Mouse (Mus musculus): ENCODE measurements around the gene Cited4.

The Cited4 gene

DNA sequence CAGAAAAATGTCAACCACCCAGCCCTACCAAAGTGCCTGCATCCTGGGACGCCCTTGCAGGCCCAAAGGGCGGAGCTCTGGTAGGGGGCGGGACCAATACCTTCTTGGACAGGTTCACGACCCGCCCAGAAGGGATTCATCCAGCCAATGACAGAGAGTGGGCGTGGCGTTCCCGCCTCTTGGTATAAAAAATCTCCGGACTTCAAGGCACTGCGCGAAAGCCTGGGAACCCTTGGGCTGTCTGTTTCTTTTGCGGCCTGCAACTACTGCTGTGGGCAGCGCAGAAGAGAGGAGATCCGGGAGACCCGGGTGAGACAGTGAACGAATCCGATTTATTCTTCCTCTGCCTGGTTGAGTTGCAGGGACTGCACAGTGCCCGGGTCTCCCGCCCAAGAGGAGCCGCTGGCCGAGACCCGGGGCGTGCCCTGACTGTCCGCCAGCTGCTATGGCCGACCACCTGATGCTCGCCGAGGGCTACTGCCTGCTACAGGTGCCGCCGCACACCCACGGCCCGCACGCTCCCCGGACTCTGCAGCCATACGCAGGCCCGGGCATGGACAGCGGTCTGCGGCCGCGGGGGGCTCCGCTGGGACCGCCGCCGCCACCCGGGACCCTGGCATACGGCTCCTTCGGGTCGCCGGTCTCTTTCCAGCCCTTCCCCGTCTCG lies at the start of gene Cited4:
Cited4 (plus strand) TSS at position 215 of the 667 bp plus-strand sequence.
- peak; percentile 97 for DNase-seq (ENCODE audit: low spot score)

DNA sequence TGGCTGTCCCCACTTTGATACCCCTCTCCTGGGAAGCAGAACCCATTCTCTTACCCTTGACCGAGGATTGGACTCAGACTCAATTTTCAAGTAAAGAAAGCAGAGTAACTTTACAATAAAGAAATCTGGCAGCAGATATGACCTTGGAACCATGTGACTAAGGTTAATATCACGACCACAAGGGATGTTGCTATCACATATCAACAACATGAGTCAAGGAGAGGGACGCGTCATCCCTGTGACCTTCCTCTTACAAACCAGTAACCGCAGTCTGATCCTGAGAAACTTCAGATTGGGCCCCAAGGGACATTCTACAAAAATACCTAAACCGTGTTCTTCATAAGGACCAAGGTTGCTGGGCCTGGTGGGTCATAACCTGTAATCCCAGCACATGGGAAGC lies 38.6 kb upstream of the Cited4 start:
- no peak for DNase-seq (ENCODE audit: low spot score)

DNA sequence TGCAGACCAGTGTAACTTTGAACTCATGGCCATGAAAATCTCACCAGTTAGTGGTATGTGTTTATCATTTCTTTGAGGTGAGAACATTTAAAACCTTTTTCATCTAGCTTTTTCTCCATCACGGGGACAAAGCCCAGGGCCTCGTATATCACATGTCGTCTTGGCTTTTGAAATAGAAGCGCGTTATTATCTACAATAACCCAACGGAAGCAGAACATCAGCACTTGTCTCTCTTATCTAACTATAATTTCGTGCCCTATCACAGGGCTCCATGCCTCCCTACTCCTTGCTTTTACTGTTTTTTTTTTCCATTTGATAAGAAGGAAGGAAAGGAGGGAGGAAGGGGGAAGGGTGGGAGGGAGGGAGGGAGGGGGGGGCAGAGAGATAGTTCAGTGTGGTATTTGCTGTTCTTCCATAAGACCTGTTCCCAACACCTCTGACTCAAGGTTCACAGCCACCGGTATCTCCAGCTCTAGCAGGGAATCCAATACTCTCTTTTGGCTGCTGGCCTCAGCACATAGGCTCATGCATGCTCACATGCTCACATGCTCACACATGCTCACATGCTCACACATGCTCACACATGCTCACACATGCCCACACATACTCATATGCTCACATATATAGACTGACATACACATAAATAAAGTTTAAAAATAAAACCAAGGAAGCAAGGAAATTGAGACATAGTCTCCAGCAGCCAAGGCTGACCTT lies 36.0 kb upstream of the Cited4 start:
- DNase-seq (ENCODE audit: low spot score), result no peak

DNA sequence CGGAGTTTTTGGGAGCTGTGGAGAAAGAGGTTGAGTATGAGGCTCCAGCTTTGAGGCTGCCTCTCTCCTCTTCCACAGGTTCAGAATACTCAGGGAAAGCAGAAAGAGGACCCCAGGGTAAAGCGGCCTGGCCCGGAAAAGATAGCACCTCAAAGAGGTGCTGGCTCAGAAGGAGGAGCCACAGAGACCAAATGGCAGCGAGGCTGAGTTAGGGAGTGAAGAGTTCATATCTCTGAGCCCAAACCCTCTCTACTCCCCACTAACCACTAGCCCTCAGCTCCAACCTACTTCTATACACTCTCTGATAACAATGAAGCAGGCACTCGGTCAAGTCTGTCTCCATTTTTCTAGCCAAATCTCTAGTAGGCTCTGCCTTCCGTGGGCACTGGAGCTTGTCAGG lies 34.5 kb upstream of the Cited4 start:
- no peak for DNase-seq (ENCODE audit: low spot score)

DNA sequence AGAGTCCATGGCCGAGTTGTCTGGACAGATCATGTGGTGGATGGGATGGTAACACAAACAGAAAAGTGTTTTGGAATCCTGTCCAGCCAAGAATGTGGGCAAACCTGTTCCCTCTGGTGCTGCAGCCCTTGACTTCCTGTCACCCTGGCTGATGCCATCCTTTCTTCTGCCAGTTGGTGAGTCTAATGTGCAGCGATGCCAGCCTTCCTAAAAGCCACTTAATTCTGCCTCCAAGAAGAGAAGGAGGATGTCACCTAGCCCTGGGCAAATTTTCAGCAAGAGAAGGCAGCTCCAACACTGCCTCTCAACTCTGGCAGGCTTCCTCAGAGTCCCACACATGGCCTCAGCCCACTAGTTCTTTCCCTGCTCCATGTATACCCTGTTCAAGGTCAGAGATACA lies 31.0 kb upstream of the Cited4 start:
- DNase-seq (ENCODE audit: low spot score), result no peak

DNA sequence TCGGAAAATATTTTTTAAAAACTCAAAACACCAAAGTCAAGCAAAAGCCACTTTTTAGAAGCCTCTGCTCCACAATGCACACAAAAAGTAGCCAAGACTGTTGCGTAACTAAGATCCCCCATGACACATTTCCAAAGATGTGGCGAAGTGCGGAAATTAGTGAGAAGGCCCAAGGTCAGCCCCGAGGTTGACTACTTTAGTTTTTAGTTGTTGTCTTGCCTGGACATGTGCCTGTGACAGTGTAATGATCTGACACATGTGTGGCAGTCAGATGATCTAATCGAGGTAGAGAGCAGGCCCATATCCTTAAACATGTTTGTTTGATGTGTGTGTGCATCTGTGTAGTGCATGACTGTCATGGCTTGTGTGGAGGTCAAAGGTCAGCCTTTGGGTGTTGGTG lies 24.4 kb upstream of the Cited4 start:
- no peak for DNase-seq (ENCODE audit: low spot score)

DNA sequence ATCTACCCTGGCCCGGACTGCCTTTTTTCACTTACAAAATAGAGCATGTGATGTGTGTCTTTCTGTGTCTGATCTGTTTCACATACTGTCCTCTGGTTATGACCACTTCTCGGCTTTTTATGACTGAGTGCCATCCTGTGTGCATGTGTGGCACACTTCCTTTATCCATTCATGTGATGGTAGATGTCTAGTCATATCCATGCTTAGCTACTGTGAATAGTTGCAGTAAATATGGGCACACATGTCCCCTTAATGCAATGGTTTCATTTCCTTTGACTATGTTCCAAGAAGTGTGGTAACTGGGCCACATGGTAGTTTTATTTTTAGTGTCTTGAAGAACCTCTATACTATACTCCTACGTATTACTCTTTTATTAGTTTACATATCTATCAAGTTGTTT lies 22.5 kb upstream of the Cited4 start:
- DNase-seq (ENCODE audit: low spot score), result no peak

DNA sequence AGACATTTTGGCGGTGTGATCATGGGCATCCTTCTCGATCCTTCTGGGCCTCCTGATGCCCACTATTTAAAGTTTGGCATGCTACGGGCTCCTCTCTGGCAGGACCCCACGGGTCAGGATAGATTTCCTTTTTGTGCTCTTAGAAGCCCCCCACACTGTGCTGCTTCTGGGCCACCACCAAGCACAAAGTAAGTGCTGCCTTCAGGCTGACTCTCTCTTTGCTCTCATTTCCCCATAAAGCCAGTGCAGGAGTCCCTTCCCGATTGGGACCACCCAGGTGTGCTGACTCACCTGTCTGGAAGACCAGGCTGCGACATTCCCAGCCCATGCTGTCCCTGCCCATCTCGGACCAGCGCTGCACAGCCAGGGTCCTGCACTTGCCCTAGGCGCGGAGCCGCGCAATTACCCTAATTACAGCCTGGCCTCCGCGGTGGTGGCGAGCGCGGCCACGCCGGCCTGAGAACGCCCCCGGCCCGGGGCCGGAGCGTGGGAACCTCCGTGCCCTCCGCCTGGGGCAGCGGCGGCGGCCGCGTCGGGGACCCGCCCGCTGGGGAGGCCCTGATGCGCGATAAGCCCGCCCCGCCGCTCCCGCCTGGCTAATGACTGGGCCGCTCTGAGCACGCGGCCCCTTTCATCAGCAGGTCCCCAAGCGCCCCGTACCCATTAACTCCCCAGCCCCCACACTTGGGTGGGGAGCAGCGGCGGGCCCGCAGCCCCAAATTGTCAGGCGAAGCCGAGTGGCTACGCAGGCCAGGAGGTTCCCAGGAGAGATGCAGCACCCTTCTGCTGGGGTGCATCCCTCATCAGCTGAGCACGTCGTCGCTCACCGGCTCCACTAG lies 16.8 kb upstream of the Cited4 start:
- peak; percentile 52 for DNase-seq (ENCODE audit: low spot score)

DNA sequence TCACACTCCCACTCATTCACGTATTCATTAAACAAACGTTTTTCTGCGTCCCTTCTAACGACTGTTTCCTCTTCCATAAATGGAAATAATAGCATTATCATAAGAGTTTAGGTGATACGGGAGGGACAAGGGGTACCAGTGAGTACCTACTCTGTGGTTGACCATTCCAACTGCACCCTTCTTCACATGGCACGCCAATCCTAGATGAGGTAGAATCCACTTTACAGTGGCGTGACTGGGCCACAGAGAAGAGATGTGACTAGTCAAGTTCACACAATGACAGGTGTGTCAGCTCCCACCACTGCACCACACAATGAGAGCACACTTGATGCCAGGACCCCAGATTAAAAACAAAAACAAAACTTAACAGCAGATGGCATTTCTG lies 16.2 kb upstream of the Cited4 start:
- DNase-seq (ENCODE audit: low spot score), result no peak

DNA sequence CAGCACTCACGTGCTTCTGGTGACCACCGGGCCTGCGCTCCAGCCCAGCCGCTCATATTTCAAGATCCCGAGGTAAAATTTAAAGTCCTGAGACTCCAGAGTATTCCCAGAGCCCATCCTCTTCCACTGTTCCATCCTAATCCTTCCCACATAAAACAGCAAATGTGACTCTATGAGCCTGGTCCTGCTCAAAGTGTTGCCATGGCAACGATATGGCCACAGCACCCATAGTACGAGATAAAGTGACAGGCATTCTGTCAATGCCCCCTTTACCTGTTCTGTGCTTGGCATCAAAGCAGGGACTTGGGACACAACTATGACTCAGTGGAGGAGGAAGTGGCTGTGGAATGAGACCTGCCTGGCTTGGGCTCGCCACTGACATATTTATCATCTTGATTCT lies 10.5 kb upstream of the Cited4 start:
- no peak for DNase-seq (ENCODE audit: low spot score)

DNA sequence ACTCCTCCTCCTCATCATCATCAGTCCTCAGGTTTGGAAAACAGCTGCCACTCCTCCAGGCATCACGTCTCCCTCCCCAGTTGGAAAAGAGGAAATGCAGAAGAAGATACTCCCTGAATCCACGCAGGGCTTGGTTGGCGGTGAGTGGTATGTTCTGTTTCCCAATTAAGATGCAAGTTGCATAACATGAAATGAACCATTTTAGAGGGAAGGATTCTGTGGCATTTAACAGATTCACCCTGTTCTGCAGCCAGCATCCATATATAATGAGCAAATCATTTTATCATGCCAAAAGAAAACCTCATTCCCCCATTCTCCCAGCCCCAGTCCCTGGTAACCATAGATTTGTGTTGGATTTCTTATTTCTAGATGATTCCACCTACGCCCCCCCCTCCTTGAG lies 5.9 kb upstream of the Cited4 start:
- DNase-seq (ENCODE audit: low spot score), result no peak

DNA sequence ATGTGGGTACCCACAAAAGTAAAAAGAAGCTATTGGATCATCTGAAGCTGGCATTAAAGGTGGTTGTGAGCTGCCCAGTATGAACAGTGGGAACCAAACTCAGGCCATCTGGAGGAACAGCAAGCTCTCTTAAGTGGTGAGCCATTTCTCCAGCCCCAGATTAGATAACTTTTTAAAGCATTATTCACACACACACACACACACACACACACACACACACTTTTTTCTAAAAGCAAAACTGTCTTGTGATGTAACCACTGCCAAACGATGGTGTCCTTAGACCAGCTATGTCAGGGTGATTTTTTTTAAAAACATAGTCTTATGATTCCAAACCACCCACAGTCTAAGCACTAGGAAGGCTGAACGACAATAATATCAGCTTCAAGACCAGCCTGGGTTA lies 1.8 kb upstream of the Cited4 start:
- no peak for DNase-seq (ENCODE audit: low spot score)

DNA sequence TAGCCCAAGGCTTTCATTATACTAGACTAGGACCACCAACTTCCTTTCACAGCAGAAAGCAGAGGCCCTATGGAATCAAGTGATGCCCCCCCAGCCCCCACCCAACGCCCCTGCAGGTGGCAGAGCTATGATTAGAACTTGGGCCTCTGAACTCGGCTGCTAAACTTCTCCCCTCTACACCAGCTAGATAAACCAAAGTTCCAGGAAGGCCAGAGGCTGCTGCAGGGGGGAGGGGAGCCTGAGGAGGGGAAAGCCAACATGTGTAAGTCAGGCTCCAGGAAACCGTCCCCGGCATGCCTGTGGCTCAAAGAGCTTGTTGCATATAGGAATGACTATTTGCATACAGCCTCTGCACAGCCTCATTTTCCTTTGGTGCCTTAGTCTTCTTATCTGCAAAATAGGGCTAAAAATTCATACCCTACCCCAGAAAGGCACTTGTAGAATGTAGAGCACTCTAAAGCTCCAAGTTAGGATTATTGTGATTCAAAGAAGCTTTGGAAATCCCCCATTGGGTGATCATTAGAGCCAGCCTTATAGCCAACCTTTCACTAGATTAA lies 1.1 kb upstream of the Cited4 start:
- peak; percentile 43 for DNase-seq (ENCODE audit: low spot score)

DNA sequence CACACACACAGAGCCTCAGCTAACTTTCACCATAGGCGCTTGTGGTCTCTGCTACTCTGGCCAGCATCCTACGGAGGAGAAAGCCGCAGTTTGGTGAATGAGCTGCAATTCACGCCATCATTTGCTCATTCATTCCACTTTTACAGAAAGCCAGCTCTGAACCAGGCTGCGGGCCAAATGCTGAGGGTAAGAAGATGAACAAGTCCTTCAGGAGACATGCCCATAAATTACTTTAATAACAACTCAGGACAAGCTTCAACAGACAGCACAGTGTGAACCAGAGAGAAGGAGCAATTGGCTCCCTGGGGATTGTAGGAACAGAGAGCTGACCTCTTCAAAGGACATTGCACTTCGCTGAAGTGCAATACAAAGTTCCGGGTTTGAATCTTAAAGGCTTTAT lies 590 bp upstream of the Cited4 start:
- peak; percentile 27 for DNase-seq (ENCODE audit: low spot score)

DNA sequence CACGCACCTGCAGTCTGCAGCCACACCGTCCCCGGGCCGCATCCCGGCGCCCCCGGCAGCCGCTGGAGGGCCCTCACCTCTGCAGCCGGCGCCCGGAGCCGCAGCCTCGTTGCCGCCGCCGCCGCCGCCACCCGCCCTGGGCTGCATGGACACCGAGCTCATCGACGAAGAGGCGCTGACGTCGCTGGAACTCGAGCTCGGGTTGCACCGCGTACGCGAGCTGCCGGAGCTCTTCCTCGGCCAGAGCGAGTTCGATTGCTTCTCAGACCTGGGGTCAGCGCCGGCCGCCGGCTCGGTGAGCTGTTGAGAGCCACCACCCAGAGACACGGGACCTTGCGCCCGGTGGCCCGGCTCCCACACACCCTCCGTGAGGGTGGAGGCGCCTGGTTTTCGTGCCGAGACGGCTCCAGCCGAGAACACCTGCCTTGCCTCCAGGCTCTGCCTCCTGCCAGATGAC lies 701 bp downstream of the Cited4 start:
- peak; percentile 71 for DNase-seq (ENCODE audit: low spot score)

DNA sequence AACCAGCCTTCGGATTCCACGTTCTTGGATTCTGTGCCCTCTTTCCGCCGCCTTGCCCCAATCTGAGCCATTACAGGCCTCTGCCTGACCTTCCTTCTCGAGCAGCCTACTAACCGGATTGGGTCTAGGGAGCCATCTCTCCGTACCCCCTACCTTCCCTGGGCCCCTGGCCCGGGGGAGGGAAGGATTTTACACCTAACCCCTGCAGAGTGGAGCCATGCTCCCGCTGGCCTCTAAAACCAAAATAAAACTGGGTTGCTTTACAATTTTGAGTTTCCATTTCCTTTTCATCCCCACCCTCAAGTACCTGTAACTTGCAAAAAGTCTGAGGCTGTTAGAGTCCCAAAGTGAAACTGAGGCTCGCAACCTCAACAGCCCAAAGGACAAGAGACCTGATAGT lies 1.2 kb downstream of the Cited4 start:
- no peak for DNase-seq (ENCODE audit: low spot score)

DNA sequence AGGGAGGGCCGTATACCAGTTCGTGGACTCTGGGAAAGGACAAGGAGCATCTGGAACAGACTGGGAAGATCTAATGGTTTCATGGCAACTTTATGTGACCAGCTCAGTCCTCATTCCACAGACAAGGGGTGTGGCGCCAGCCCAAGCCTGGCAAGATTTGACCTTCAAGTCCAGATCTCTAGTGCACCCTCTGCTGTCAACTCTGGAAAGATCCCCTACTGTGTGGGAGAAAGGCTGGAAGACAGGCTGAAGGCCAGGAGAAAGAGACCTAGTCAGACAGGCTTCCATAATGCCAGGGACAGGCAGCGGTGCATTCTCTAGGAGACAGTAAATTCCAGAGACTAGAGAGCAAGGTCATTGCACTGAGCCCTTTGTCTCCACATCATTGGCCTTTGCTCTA lies 2.2 kb downstream of the Cited4 start:
- DNase-seq (ENCODE audit: low spot score), result no peak

DNA sequence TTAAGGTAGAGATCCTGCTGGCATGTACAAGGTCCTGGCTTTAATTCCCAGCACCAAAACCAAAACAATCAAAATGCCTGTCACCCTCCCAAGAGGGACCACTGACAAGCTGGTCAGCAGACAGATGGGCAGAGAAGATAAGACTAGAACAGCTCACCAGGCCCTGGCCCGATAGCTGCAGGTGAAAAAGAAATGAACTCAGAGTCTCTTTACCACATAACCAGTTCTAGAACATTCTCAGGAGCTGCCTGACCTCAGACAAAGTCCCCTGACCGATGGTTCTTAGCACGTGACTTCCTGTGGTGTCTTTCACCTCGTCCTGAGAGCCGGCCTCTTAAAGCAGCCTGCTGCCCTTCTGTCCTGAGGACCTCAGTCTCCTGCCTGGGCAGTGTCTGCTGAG lies 3.2 kb downstream of the Cited4 start:
- DNase-seq (ENCODE audit: low spot score), result no peak

DNA sequence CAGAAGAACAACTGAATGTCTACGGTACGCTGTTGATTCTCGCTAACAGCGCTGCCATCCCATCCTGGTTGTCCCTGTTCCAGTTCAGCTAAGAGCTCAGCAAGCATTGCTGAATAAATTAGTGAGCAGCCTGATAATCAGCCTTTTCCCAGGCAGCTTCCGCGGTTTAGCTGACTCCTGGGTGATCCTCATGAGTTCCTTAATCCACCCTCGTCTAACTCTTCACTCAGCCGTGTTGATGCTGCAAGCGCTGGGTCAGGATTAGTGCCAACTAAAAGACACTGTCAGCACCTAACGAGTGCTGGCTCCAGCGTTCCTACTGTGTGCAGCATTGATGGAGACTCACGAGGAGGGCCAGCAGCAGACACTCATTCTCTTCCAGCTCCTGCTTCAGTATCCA lies 4.7 kb downstream of the Cited4 start:
- DNase-seq (ENCODE audit: low spot score), result no peak

DNA sequence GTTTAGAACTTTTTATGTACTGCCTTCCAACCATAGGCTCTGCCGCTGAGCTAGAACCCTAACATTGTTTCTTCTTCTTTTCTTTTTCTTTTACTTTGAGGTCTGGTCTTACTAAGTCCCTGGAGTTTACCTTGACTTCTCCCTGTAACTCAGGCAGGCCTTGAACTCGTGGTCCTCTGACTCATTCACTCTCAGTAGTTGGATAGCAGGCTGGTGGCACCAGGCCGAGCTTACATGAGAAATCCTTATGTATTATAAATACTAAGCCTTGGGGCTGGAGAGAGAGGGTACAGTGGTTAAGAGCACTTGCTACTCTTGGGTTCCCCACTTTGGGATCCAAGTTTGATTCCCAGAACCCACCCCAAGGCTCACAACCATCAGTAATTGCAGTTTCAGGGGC lies 7.2 kb downstream of the Cited4 start:
- no peak for DNase-seq (ENCODE audit: low spot score)

DNA sequence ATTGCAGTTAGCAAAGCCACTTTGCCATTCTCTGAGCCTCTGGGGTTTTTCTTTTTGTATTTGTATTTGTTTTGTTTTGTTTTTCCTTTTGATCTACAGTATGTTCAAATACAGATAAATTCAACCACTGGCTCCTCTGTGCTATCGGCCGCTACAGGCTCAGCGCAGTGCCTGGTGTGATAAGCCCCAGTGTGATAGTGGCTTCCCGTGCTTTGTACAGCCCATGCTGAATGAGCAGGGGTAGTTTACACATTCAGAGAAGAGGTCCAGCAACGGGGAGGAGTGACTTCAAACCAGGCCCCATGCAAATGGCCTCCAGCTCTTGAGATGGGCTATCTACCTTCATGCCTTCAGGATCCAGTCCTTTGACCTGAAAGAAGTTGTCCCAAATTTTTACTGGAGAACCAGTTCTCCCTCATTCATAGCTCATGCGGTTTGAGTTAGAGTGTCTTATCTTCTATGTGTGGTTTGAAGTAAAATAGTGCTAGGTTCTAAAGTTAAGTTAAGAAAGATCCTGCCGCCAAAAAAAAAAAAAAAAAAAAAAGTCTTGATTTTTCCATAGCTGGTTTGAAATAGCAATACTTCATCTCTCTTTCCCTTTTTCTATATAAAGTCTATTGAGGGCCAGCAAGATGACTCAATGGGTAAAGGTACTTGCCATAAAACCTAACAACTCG lies 8.5 kb downstream of the Cited4 start:
- DNase-seq (ENCODE audit: low spot score), result no peak

DNA sequence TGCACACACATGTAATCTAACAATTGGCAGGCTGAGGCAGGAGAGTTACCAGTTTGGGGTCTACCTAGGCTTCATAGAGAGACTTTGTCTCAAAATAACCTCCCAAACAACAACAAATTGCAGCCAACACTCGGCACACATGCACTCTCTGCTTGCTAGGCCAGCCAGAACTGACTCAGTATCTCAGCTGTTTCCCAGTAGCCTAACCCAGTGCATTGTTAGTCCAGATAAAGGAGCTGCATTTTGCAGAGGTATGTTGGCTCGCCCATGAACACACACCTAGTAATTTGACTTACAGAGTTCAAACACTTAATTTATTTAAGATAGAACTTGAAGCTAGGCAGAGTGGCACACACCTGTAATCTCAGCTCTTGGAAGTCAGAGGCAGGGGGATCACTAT lies 9.3 kb downstream of the Cited4 start:
- no peak for DNase-seq (ENCODE audit: low spot score)
